ENCODE assay signal across 23 mouse cellular contexts in the genomic region with DNA sequence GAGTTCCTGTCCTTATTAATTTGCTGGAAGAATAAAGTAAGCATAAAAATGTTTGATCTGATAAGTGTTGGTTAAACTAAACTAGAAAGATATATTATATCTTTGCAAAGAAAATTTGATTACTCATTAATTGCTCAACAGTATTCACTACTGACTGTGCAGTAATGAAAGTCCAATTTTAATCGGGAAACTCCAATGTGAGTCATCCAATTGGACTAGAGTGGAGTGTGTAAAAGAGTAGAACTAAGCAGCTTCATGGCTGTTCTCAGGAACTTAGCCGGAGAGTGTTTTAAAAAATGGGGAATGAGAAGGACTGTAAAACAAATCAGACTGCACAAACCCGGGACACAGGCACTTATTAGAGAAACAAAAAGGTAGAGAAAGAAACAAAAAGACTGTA.
"Had no signal": no experiment of that assay in that cellular context is flagged by ENCODE, and none has a peak within 500 bp of the region (broad histone marks: within the 10 kb centered on the region; RNA-seq: fewer than 3 reads in every experiment).

No protein-coding gene starts in this region.

- H3K9me3 ChIP-seq: limb, embryonic 12.5 days; limb, embryonic 15.5 days; midbrain, embryonic 12.5 days; midbrain, embryonic 15.5 days; neural tube, embryonic 12.5 days; neural tube, embryonic 15.5 days; stomach, embryonic 15.5 days had no signal

- H3K9ac ChIP-seq: limb, embryonic 12.5 days; limb, embryonic 15.5 days; liver, embryonic 14.5 days; liver, postnatal 0 days; lung, embryonic 14.5 days; midbrain, embryonic 12.5 days; midbrain, embryonic 15.5 days; neural tube, embryonic 12.5 days; neural tube, embryonic 15.5 days; stomach, embryonic 15.5 days had no signal

- H3K4me3 ChIP-seq: limb, embryonic 12.5 days; limb, embryonic 15.5 days; midbrain, embryonic 12.5 days; midbrain, embryonic 15.5 days; neural tube, embryonic 12.5 days; neural tube, embryonic 15.5 days; stomach, embryonic 15.5 days had no signal

- DNase-seq: kidney, adult 8-10 months; kidney, postnatal 25 days; left cerebral cortex, postnatal 4 days; liver, postnatal 0 days; lung, embryonic 14.5 days; right cerebral cortex, adult 18-20 months; right cerebral cortex, postnatal 14 days; right cerebral cortex, postnatal 4 days; spleen, adult 18-20 months; thymus, adult 18-20 months; thymus, postnatal 36 days had no signal

- H3K4me2 ChIP-seq: limb, embryonic 12.5 days; limb, embryonic 15.5 days; liver, embryonic 11.5 days; lung, embryonic 14.5 days; midbrain, embryonic 12.5 days; midbrain, embryonic 15.5 days; neural tube, embryonic 12.5 days; neural tube, embryonic 15.5 days; stomach, embryonic 15.5 days had no signal

- H3K36me3 ChIP-seq: limb, embryonic 12.5 days; limb, embryonic 15.5 days; midbrain, embryonic 12.5 days; midbrain, embryonic 15.5 days; neural tube, embryonic 12.5 days; neural tube, embryonic 15.5 days; stomach, embryonic 15.5 days had no signal

- H3K27ac ChIP-seq: kidney, postnatal 0 days; limb, embryonic 12.5 days; limb, embryonic 15.5 days; liver, embryonic 14.5 days; macrophage; midbrain, embryonic 12.5 days; midbrain, embryonic 15.5 days; neural tube, embryonic 12.5 days; neural tube, embryonic 15.5 days; stomach, embryonic 15.5 days had no signal

- H3K27me3 ChIP-seq: limb, embryonic 12.5 days; limb, embryonic 15.5 days; midbrain, embryonic 12.5 days; midbrain, embryonic 15.5 days; neural tube, embryonic 12.5 days; neural tube, embryonic 15.5 days; stomach, embryonic 15.5 days had no signal

- ATAC-seq: liver, postnatal 0 days; lung, postnatal 0 days; midbrain, embryonic 15.5 days had no signal

- H3K4me1 ChIP-seq: limb, embryonic 15.5 days; midbrain, embryonic 12.5 days; midbrain, embryonic 15.5 days; neural tube, embryonic 12.5 days; neural tube, embryonic 15.5 days; stomach, embryonic 15.5 days had no signal
